Mouse (Mus musculus) ES-Bruce4 (cell line): Measurements from ENCODE around the gene Hist2h3c1. TPM values are rescaled to one million over a fixed set of nuclear protein-coding genes. Genes with fewer than 3 reads are reported as not detected.
A peak's percentile ranks its signal among the peaks of the same experiment; 100 is the strongest.

Experiments
- H3K27ac ChIP-seq: 2 replicates; pipeline ENCODE4 v1.5.1; 2012; ENCODE audit warnings: low read length, inconsistent platforms; ENCODE audit not compliant: insufficient read depth
- H3K27me3 ChIP-seq: 2 replicates; pipeline ENCODE4 v1.6.1; 2012; ENCODE audit warnings: mild to moderate bottlenecking, low read length, inconsistent platforms; ENCODE audit not compliant: control insufficient read depth, poor library complexity, insufficient read depth, severe bottlenecking
- H3K36me3 ChIP-seq: 2 replicates; pipeline ENCODE4 v1.6.1; 2012; ENCODE audit warnings: inconsistent platforms, mild to moderate bottlenecking, low read length, moderate library complexity; ENCODE audit not compliant: control insufficient read depth, poor library complexity, insufficient read depth, severe bottlenecking
- H3K4me1 ChIP-seq: one replicate; pipeline ENCODE4 v1.8.1; 2011; ENCODE audit warnings: low read length; ENCODE audit not compliant: control insufficient read depth, insufficient read depth
- H3K4me3 ChIP-seq: 2 replicates; pipeline ENCODE4 v1.5.1; 2011; ENCODE audit warnings: low read depth, mild to moderate bottlenecking, low read length
- H3K9ac ChIP-seq: 2 replicates; pipeline ENCODE4 v1.6.1; 2012; ENCODE audit warnings: low read depth, mild to moderate bottlenecking, inconsistent platforms; ENCODE audit not compliant: poor library complexity, severe bottlenecking
- H3K9me3 ChIP-seq: replicated peaks from 2 replicates; pipeline ENCODE4 v1.6.1; 2012; ENCODE audit warnings: mild to moderate bottlenecking, low read length, inconsistent platforms; ENCODE audit not compliant: control insufficient read depth, poor library complexity, insufficient read depth, severe bottlenecking
- CTCF ChIP-seq: IDR thresholded peaks from one replicate; pipeline ENCODE4 v1.8.1; 2011; ENCODE audit warnings: low read depth, low read length
- EP300 ChIP-seq: IDR thresholded peaks from 2 replicates; pipeline ENCODE4 v1.6.1; 2011; ENCODE audit warnings: low read depth, low read length; ENCODE audit not compliant: insufficient read depth
- POLR2A ChIP-seq: IDR thresholded peaks from one replicate; pipeline ENCODE4 v1.8.1; 2011; ENCODE audit warnings: low read length; ENCODE audit not compliant: insufficient read depth
- polyA plus RNA-seq: library from polyadenylated mRNA; stranded (reverse); fragments of >200 nt; gene quantifications from 2 replicates; pipeline ENCODE4 v1.2.4, GENCODE M21; 2011; ENCODE audit warnings: low read depth; ENCODE audit not compliant: missing spikeins, insufficient read depth, insufficient read length

Gene Hist2h3c1
- polyA plus RNA-seq, 1 experiment, result 1.3 TPM

DNA sequence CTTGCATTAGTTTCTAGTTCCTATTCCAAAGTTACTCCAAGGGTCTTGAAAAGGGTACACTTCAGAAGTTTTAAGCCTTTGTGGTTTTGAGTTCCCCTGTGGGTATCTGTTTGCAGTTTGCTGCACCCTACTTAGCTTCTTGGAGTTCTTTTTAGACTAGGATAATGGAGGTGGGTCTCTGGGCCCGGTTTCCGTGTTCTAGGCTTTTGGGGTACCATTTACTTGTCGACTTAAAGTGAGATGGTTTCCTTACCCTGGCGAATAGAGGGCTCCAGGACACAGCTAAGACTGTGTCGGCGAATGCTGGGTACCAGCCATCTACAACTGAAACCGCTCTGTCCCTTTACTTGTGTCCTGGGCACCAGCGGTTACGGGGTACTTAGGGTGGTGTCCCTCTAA lies 24.8 kb upstream of the Hist2h3c1 start:
- Histone ChIP-seq H3K9ac (peak overlapping the region; percentile 63), H3K36me3 (no peaks in the 10 kb centered on the region), H3K27ac (peak overlapping the region; percentile 46), H3K4me3 (peak overlapping the region; percentile 83), H3K9me3 (no peaks in the 10 kb centered on the region), H3K4me1 (no peaks in the 10 kb centered on the region), H3K27me3 (no peaks in the 10 kb centered on the region)
- TF ChIP-seq EP300 (no peak), POLR2A (no peak), CTCF (no peak)

DNA sequence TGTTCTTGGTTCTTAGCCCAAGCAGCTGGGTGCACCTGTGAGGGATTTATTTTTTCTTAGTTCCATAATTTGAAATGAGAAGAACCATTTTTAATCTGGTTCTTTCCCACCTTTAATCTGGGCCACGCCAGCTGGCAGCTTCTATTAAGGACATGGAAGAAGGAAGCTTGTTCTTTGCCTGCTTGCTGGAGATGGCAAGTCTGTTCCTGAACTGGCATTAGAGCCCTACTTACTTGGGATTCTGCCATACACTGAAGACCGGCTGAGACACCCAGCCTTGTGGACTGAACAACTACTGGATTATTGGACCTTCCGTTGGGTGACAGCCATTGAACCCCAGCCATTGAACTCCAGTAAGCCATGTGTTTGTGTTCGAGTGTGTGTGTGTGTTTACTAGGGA lies 23.7 kb upstream of the Hist2h3c1 start:
- Histone ChIP-seq H3K9me3 (no peaks in the 10 kb centered on the region), H3K27me3 (no peaks in the 10 kb centered on the region), H3K4me1 (no peaks in the 10 kb centered on the region), H3K9ac (no peak overlapping the region), H3K4me3 (no peak overlapping the region), H3K27ac (no peak overlapping the region), H3K36me3 (no peaks in the 10 kb centered on the region)
- TF ChIP-seq EP300 (no peak), CTCF (no peak), POLR2A (no peak)

DNA sequence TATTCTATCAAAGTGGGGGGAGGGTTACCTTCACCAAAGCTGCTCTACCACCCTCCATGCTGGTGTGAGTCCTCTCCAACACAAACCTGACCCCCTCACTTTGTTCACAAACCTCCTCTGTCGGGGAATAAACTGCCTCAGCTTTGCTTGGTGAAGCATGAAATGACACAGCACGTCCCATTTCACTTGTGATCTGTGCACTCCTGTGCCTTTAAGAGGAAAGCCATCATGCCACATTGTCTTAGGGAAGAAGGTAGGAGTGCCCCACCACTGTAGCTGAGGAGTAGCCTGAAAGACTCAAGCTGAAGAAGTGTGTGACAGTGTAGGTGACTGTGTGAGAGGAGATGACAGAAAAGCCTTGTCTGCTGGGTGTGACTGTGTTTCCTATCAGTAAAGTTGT lies 21.1 kb upstream of the Hist2h3c1 start:
- no peak overlapping the region for H3K9ac ChIP-seq
- H3K4me3 ChIP-seq, result no peak overlapping the region
- H3K36me3 ChIP-seq, result no peaks in the 10 kb centered on the region
- H3K4me1 ChIP-seq, result no peaks in the 10 kb centered on the region
- no peaks in the 10 kb centered on the region for H3K9me3 ChIP-seq
- H3K27ac ChIP-seq, result no peak overlapping the region
- no peaks in the 10 kb centered on the region for H3K27me3 ChIP-seq
- TF ChIP-seq POLR2A (no peak), CTCF (no peak), EP300 (no peak)

DNA sequence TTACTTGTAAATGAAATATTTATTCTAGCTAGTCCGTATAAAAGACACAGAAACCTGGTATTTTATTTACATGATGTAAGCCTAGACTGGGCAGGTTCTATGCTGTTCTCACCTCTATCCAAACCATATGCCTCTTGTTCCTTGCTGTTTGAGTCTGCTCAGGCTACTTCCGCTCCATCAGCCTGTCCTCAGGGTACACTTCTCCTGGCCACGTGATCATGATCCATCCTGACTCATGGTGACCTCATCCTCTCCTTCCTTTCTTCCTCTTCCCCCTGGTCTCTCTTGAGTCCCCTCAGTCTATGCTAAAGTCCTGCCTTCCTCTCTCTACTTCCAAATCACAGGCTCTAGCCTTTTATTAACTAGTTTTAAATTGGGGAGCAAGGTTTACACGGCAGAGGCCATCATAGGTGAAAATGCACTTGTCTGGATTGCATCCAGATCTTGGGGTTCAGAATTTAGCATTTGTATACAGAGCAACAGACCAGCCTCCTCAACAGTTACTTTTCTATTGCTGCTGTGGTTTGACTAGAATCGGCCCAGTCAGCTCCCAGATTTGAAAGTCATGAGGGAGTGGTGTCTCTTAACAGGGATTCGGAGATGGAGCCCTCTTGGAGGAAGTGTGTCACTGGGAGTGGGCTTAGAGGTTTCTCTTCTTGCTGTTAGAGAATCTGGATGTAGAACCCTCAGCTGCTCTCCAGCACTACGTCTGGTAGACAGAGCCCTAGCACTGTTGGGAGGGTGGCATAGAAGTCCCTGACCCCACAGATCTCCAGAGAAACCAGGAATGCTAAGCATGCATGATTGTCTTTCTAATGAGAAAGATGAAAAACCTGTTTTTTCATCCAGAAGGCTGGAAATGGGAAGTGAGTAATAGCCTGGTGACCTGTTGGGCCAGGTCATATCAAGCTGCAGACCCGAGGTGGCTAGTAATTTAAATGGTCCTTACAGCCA lies 19.5 kb upstream of the Hist2h3c1 start:
- H3K27me3 ChIP-seq, result no peaks in the 10 kb centered on the region
- H3K4me1 ChIP-seq, result no peaks in the 10 kb centered on the region
- no peaks in the 10 kb centered on the region for H3K36me3 ChIP-seq
- no peak overlapping the region for H3K27ac ChIP-seq
- no peak overlapping the region for H3K9ac ChIP-seq
- H3K9me3 ChIP-seq, result no peaks in the 10 kb centered on the region
- no peak for TF ChIP-seq CTCF
- TF ChIP-seq EP300, result no peak
- no peak for TF ChIP-seq POLR2A
- H3K4me3 ChIP-seq, result no peak overlapping the region

DNA sequence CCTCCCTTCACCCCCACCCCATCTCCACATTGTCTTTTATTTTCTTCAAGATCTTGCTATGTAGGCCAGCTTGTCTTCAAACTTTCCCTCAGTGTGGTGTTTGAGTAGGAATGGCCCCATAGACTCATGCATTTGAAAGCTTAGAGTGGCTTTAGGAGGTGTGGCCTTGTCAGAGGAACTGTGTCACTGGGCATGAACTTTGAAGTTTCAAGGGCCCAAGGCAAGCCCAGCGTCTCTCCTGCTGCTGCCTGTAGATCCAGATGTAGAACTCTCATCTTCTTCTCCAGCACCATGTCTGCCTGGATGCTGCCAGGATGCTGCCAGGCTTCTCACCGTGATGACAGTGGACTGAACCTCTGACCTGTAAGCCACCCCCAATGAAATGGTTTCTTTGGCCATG lies 17.7 kb upstream of the Hist2h3c1 start:
- Histone ChIP-seq H3K27me3 (no peaks in the 10 kb centered on the region), H3K36me3 (no peaks in the 10 kb centered on the region), H3K9ac (no peak overlapping the region), H3K27ac (no peak overlapping the region), H3K4me1 (no peaks in the 10 kb centered on the region), H3K9me3 (no peaks in the 10 kb centered on the region), H3K4me3 (no peak overlapping the region)
- TF ChIP-seq EP300 (no peak), CTCF (no peak), POLR2A (no peak)

DNA sequence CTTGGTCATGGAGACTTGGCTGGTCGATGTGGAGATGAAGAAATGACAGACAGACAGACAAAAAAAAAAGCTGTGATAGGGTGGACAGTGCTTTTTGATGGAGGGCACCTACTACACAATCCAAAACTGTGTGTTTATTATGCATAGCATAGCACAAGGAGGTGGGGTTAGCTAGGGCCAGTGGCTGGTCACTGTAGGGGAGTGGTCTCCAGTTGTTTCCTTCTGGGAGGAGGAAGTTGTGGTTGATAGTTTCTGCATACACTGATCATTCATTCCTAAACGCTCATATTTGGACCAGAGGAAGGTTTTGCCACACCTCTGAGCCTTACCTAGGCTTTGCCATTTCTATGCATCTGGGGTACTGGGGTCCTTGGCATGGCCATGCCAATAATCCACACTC lies 16.1 kb upstream of the Hist2h3c1 start:
- H3K9ac ChIP-seq, result no peak overlapping the region
- no peak overlapping the region for H3K27ac ChIP-seq
- H3K27me3 ChIP-seq, result no peaks in the 10 kb centered on the region
- no peak for TF ChIP-seq CTCF
- TF ChIP-seq EP300, result no peak
- TF ChIP-seq POLR2A, result no peak
- no peaks in the 10 kb centered on the region for H3K4me1 ChIP-seq
- H3K9me3 ChIP-seq, result no peaks in the 10 kb centered on the region
- no peaks in the 10 kb centered on the region for H3K36me3 ChIP-seq
- no peak overlapping the region for H3K4me3 ChIP-seq
